Mouse (Mus musculus): Measurements from ENCODE around the gene Olfr92. TPM values are rescaled to one million over a fixed set of nuclear protein-coding genes. Genes with fewer than 3 reads are reported as not detected.

The Olfr92 gene
- polyA plus RNA-seq, 1 experiment, result not detected

GRCm38 (mm10) chr17:37061435-37061834 lies 58.5 kb downstream of the Olfr92 start:
- Histone ChIP-seq H3K27me3 (ENCODE audit: control insufficient read depth, insufficient read depth, insufficient read length) (no peaks in the 10 kb centered on the region), H3K4me2 (ENCODE audit: low read depth) (no peak overlapping the region), H3K79me2 (ENCODE audit: control insufficient read depth, insufficient read depth) (no peaks in the 10 kb centered on the region), H3K36me3 (ENCODE audit: control insufficient read depth, insufficient read depth) (peaks cover 52% of the 10 kb centered on the region), H3ac (ENCODE audit: control insufficient read depth, insufficient read length) (no peak overlapping the region), H3K4me3 (no peak overlapping the region)
- no peak for TF ChIP-seq SRF (IDR thresholded peaks at IDR 0.05; ENCODE audit: control insufficient read depth, insufficient read length, low read depth)
- TF ChIP-seq TCF3 (IDR thresholded peaks at IDR 0.05; ENCODE audit: insufficient read length, low read depth), result no peak
- TF ChIP-seq USF1 (IDR thresholded peaks at IDR 0.05; ENCODE audit: low read depth), result no peak
- TF ChIP-seq POLR2A (IDR thresholded peaks at IDR 0.05; ENCODE audit: insufficient read length, low read depth), result no peak
- no peak for TF ChIP-seq MYOG (IDR thresholded peaks at IDR 0.05; ENCODE audit: control insufficient read depth in 1 of 3, insufficient read depth in 1 of 3, insufficient read length in 2 of 3, low read depth in 2 of 3)
- no peak for TF ChIP-seq E2F4 (IDR thresholded peaks at IDR 0.05; ENCODE audit: insufficient read depth)
- no peak for TF ChIP-seq MYOD1 (IDR thresholded peaks at IDR 0.05; ENCODE audit: control insufficient read depth in 1 of 3, insufficient read length in 2 of 3, low read depth in 2 of 3)
- no peak for TF ChIP-seq POLR2AphosphoS2 (IDR thresholded peaks at IDR 0.05; ENCODE audit: insufficient read length, low read depth)
- no peak for TF ChIP-seq CEBPB (IDR thresholded peaks at IDR 0.05; ENCODE audit: insufficient read depth, poor library complexity, severe bottlenecking)
- TF ChIP-seq TCF12 (IDR thresholded peaks at IDR 0.05; ENCODE audit: insufficient read depth, poor library complexity, severe bottlenecking), result no peak
- TF ChIP-seq REST (IDR thresholded peaks at IDR 0.05; ENCODE audit: insufficient read depth, insufficient read length), result no peak
- no peak for TF ChIP-seq MAX (IDR thresholded peaks at IDR 0.05; ENCODE audit: low read depth)

Other genes starting within 250 kb of the Olfr92 start
- not detected for gene Trim40, start 230.0 kb downstream of the Olfr92 start, polyA plus RNA-seq (2012; fragmentation: generic; extraction: Trizol)
- gene Trim31, start 222.0 kb downstream of the Olfr92 start, polyA plus RNA-seq (2012; fragmentation: generic; extraction: Trizol), result not detected
- gene Rnf39, start 177.2 kb downstream of the Olfr92 start, polyA plus RNA-seq (2012; fragmentation: generic; extraction: Trizol), result 0.07 TPM
- 153 TPM for gene Ppp1r11, start 168.3 kb downstream of the Olfr92 start, polyA plus RNA-seq (2012; fragmentation: generic; extraction: Trizol)
- gene Znrd1, start 161.5 kb downstream of the Olfr92 start, polyA plus RNA-seq (2012; fragmentation: generic; extraction: Trizol), result 58.6 TPM
- gene Znrd1as, start 161.5 kb downstream of the Olfr92 start, polyA plus RNA-seq (2012; fragmentation: generic; extraction: Trizol), result 6.1 TPM
- gene 2410137M14Rik, start 138.9 kb downstream of the Olfr92 start, polyA plus RNA-seq (2012; fragmentation: generic; extraction: Trizol), result not detected
- 0.07 TPM for gene H2-M5, start 130.6 kb downstream of the Olfr92 start, polyA plus RNA-seq (2012; fragmentation: generic; extraction: Trizol)
- 14.2 TPM for gene Zfp57, start 118.9 kb downstream of the Olfr92 start, polyA plus RNA-seq (2012; fragmentation: generic; extraction: Trizol)
- 0.04 TPM for gene Mog, start 96.7 kb downstream of the Olfr92 start, polyA plus RNA-seq (2012; fragmentation: generic; extraction: Trizol)
- 15.9 TPM for gene Gabbr1, start 74.1 kb downstream of the Olfr92 start, polyA plus RNA-seq (2012; fragmentation: generic; extraction: Trizol)
- gene Olfr90, start 31.6 kb downstream of the Olfr92 start, polyA plus RNA-seq (2012; fragmentation: generic; extraction: Trizol), result not detected
- not detected for gene Olfr91, start 21.8 kb downstream of the Olfr92 start, polyA plus RNA-seq (2012; fragmentation: generic; extraction: Trizol)
- gene Olfr93, start 41.4 kb upstream of the Olfr92 start, polyA plus RNA-seq (2012; fragmentation: generic; extraction: Trizol), result not detected
- not detected for gene Ubd, start 73.8 kb upstream of the Olfr92 start, polyA plus RNA-seq (2012; fragmentation: generic; extraction: Trizol)
- not detected for gene Olfr94, start 80.9 kb upstream of the Olfr92 start, polyA plus RNA-seq (2012; fragmentation: generic; extraction: Trizol)
- gene Olfr95, start 93.0 kb upstream of the Olfr92 start, polyA plus RNA-seq (2012; fragmentation: generic; extraction: Trizol), result not detected
- gene Olfr96, start 100.1 kb upstream of the Olfr92 start, polyA plus RNA-seq (2012; fragmentation: generic; extraction: Trizol), result not detected
- gene Olfr97, start 117.2 kb upstream of the Olfr92 start, polyA plus RNA-seq (2012; fragmentation: generic; extraction: Trizol), result not detected
- gene Olfr98, start 143.7 kb upstream of the Olfr92 start, polyA plus RNA-seq (2012; fragmentation: generic; extraction: Trizol), result not detected
- 4.3 TPM for gene H2-M3, start 150.1 kb upstream of the Olfr92 start, polyA plus RNA-seq (2012; fragmentation: generic; extraction: Trizol)
- gene Olfr99, start 163.4 kb upstream of the Olfr92 start, polyA plus RNA-seq (2012; fragmentation: generic; extraction: Trizol), result 0.02 TPM
- not detected for gene Olfr101, start 184.2 kb upstream of the Olfr92 start, polyA plus RNA-seq (2012; fragmentation: generic; extraction: Trizol)
- gene Olfr102, start 197.0 kb upstream of the Olfr92 start, polyA plus RNA-seq (2012; fragmentation: generic; extraction: Trizol), result not detected
- gene Olfr103, start 219.6 kb upstream of the Olfr92 start, polyA plus RNA-seq (2012; fragmentation: generic; extraction: Trizol), result not detected
- gene Olfr104-ps, start 239.5 kb upstream of the Olfr92 start, polyA plus RNA-seq (2012; fragmentation: generic; extraction: Trizol), result not detected